Mouse (Mus musculus): ENCODE results near the gene Nr3c2. TPM values are rescaled to one million over a fixed set of nuclear protein-coding genes. Genes with fewer than 3 reads are reported as not detected.

The Nr3c2 gene
- polyA plus RNA-seq, 1 experiment from 2014 or later, result 2.5 TPM

DNA sequence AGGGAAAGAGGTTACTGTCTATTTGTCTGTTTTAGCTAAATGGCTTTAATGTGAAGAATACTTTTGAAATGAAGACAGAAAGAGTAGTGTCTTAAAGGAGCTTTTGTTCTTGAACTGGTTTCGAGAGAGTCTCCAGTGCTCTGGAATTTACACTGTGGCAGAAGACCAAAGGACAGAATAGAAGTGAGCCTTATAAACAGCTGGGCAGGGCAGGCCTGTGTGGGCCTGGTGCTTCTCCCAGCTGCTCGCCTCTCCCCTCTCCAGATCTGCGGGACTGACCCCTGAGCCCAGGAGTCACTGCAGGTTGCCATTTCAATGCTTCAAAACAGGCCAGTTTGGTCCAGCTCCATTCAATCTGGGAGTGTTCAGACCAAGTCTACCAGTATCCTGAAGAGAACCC lies 274.5 kb downstream of the Nr3c2 start:
- DNase-seq (ENCODE audit: low spot score), result no peak
- Histone ChIP-seq H3K4me2 (replicated peaks; ENCODE audit: low read depth) (no peak overlapping the region), H3K27me3 (ENCODE audit: control insufficient read depth, insufficient read depth, low read length) (no peaks in the 10 kb centered on the region), H3K9ac (ENCODE audit: low read length) (no peak overlapping the region), H3K9me3 (ENCODE audit: control insufficient read depth, low read length) (no peaks in the 10 kb centered on the region), H3K36me3 (ENCODE audit: control insufficient read depth, insufficient read depth, low read length) (no peaks in the 10 kb centered on the region), H3K4me3 (ENCODE audit: low read depth, low read length) (no peak overlapping the region), H3K4me1 (replicated peaks; ENCODE audit: control insufficient read depth, insufficient read depth) (no peaks in the 10 kb centered on the region), H3K27ac (replicated peaks) (no peak overlapping the region)
- 52% methylated on average over 3 of the region's 3 CpGs for WGBS
- TF ChIP-seq CTCF (IDR thresholded peaks at IDR 0.05; ENCODE audit: low read depth), result no peak
- TF ChIP-seq EP300 (optimal IDR thresholded peaks at IDR 0.05), result no peak
- no peak for ATAC-seq (ENCODE audit: low FRiP score, low TSS enrichment)

DNA sequence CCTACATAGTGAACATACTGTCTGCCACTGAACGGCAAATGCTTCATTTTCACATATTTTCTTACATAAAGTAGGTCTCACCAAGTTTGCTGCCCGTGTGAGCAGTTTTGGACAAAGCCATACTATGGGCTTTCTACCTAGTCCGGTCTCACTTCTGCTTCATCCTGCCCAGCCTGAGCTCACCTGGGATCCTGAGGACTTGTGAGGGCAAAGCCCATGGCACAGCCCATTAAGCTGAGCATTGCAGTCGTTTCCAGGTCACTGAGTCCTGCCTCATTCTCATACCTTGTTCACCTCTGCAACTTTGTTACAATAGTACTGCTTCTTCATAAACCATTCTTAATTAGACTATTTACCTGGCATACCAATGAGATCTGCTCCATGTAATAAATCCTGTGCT lies 276.2 kb downstream of the Nr3c2 start:
- ATAC-seq (ENCODE audit: low FRiP score, low TSS enrichment) (no peak), DNase-seq (ENCODE audit: low spot score) (no peak)
- H3K9me3 ChIP-seq (ENCODE audit: control insufficient read depth, low read length), result no peaks in the 10 kb centered on the region
- WGBS, result 85% methylated on average over 4 of the region's 4 CpGs
- H3K4me1 ChIP-seq (replicated peaks; ENCODE audit: control insufficient read depth, insufficient read depth), result no peaks in the 10 kb centered on the region
- H3K4me3 ChIP-seq (ENCODE audit: low read depth, low read length), result no peak overlapping the region
- no peaks in the 10 kb centered on the region for H3K27me3 ChIP-seq (ENCODE audit: control insufficient read depth, insufficient read depth, low read length)
- H3K36me3 ChIP-seq (ENCODE audit: control insufficient read depth, insufficient read depth, low read length), result no peaks in the 10 kb centered on the region
- H3K4me2 ChIP-seq (replicated peaks; ENCODE audit: low read depth), result no peak overlapping the region
- H3K27ac ChIP-seq (replicated peaks), result no peak overlapping the region
- H3K9ac ChIP-seq (ENCODE audit: low read length), result no peak overlapping the region
- TF ChIP-seq CTCF (IDR thresholded peaks at IDR 0.05; ENCODE audit: low read depth) (no peak), EP300 (optimal IDR thresholded peaks at IDR 0.05) (no peak)

DNA sequence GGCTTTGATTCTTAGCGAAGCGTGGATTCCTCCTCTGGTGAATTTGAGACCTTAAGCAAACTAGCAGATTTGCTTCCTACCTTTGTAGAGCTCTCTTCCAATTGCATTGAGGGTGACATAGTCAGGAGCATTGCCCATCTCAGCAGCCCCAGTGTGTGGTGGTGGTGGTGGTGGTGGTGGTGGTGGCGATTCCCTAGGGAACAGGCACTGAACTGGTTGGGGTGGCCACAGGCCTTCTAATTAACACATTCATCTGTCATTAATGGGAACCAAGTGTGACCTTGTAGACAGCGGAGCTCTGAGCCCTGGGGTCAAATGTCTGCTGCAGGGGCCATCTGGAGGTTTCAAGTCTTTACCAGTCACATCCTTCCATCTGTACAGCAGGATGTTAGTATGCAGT lies 277.1 kb downstream of the Nr3c2 start:
- 95% methylated on average over 4 of the region's 4 CpGs for WGBS

DNA sequence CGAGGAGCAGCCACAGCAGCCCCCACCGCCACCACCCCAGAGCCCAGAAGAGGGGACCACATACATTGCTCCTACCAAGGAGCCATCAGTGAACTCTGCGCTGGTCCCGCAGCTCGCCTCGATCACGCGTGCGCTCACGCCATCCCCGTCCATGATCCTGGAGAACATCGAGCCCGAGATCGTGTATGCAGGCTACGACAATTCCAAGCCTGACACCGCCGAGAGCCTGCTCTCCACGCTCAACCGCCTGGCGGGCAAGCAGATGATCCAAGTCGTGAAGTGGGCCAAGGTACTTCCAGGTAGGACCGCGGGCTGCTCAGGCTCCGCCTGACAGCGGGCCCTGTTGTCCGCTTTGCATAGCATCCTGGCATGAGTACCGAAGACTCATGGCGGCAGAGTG lies 286.6 kb downstream of the Nr3c2 start:
- ATAC-seq (ENCODE audit: low FRiP score, low TSS enrichment) (no peak), DNase-seq (ENCODE audit: low spot score) (no peak)
- H3K4me2 ChIP-seq (replicated peaks; ENCODE audit: low read depth), result no peak overlapping the region
- H3K9me3 ChIP-seq (ENCODE audit: control insufficient read depth, low read length), result no peaks in the 10 kb centered on the region
- H3K4me3 ChIP-seq (ENCODE audit: low read depth, low read length), result no peak overlapping the region
- TF ChIP-seq CTCF (IDR thresholded peaks at IDR 0.05; ENCODE audit: low read depth) (no peak), EP300 (optimal IDR thresholded peaks at IDR 0.05) (no peak)
- H3K9ac ChIP-seq (ENCODE audit: low read length), result no peak overlapping the region
- WGBS, result 93% methylated on average over 28 of the region's 28 CpGs
- H3K27ac ChIP-seq (replicated peaks), result no peak overlapping the region
- no peaks in the 10 kb centered on the region for H3K4me1 ChIP-seq (replicated peaks; ENCODE audit: control insufficient read depth, insufficient read depth)
- no peaks in the 10 kb centered on the region for H3K36me3 ChIP-seq (ENCODE audit: control insufficient read depth, insufficient read depth, low read length)
- no peaks in the 10 kb centered on the region for H3K27me3 ChIP-seq (ENCODE audit: control insufficient read depth, insufficient read depth, low read length)

More for the DNA sequence above, 277.1 kb downstream of the Nr3c2 start:
- Histone ChIP-seq H3K4me3 (ENCODE audit: low read depth, low read length) (no peak overlapping the region), H3K4me1 (replicated peaks; ENCODE audit: control insufficient read depth, insufficient read depth) (no peaks in the 10 kb centered on the region), H3K36me3 (ENCODE audit: control insufficient read depth, insufficient read depth, low read length) (no peaks in the 10 kb centered on the region), H3K4me2 (replicated peaks; ENCODE audit: low read depth) (no peak overlapping the region), H3K9ac (ENCODE audit: low read length) (no peak overlapping the region), H3K27ac (replicated peaks) (no peak overlapping the region), H3K27me3 (ENCODE audit: control insufficient read depth, insufficient read depth, low read length) (no peaks in the 10 kb centered on the region), H3K9me3 (ENCODE audit: control insufficient read depth, low read length) (no peaks in the 10 kb centered on the region)
- DNase-seq (ENCODE audit: low spot score) (no peak), ATAC-seq (ENCODE audit: low FRiP score, low TSS enrichment) (no peak)
- TF ChIP-seq EP300 (optimal IDR thresholded peaks at IDR 0.05) (no peak), CTCF (IDR thresholded peaks at IDR 0.05; ENCODE audit: low read depth) (no peak)

DNA sequence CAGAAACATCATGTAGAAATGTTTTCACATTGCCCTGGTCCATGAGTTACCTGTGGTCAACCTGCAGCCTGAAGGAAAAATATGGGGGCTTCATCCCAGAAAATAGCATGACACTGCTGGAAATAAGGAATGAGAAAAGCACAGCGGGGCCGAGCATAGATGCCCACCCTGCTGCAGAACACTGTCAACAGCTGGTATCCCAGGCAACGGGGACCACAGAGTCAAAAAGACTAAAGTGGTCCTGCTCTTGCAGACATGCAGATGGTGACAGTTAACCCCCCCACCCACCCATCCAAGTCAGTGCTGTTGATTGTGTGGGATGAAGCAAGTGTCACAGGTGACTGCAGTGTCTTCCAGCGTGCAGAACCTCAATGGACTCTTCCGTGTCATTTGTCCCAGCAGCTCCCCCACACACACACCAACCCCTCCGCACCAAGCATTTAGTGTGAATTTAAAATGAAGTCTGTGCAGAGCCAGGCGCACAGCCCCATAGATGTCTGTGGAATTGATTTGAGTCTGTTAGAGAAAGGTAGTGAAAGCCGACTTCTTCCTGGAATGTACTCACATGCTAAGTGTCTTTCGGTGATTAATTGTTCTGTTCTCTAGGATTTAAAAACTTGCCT lies 287.8 kb downstream of the Nr3c2 start:
- no peak for TF ChIP-seq EP300 (optimal IDR thresholded peaks at IDR 0.05)
- TF ChIP-seq CTCF (IDR thresholded peaks at IDR 0.05; ENCODE audit: low read depth), result no peak
- no peaks in the 10 kb centered on the region for H3K4me1 ChIP-seq (replicated peaks; ENCODE audit: control insufficient read depth, insufficient read depth)
- no peak overlapping the region for H3K9ac ChIP-seq (ENCODE audit: low read length)
- WGBS, result 83% methylated on average over 9 of the region's 9 CpGs
- no peak overlapping the region for H3K4me3 ChIP-seq (ENCODE audit: low read depth, low read length)
- DNase-seq (ENCODE audit: low spot score), result no peak
- H3K9me3 ChIP-seq (ENCODE audit: control insufficient read depth, low read length), result no peaks in the 10 kb centered on the region
- H3K4me2 ChIP-seq (replicated peaks; ENCODE audit: low read depth), result no peak overlapping the region
- no peaks in the 10 kb centered on the region for H3K36me3 ChIP-seq (ENCODE audit: control insufficient read depth, insufficient read depth, low read length)
- no peak overlapping the region for H3K27ac ChIP-seq (replicated peaks)
- no peaks in the 10 kb centered on the region for H3K27me3 ChIP-seq (ENCODE audit: control insufficient read depth, insufficient read depth, low read length)
- ATAC-seq (ENCODE audit: low FRiP score, low TSS enrichment), result no peak

DNA sequence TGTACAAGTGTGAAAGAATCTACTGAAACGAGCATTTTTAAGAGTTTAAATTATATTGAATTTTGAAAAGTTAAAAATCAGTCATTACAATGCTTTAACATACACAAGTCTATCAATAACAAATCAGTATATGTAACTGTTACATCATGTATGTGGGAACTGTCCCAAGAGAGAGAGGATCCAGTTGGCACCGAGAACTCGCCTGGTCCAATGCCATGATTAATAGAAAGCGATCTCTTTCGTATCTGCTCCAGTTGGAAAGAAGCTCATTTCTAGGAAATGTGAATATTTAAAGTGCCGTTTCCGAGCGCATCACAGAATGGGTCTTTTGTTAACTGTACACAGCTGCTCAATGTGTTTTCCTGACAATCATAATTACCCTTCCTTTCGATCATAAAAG lies 288.5 kb downstream of the Nr3c2 start:
- DNase-seq (ENCODE audit: low spot score) (no peak), ATAC-seq (ENCODE audit: low FRiP score, low TSS enrichment) (no peak)
- Histone ChIP-seq H3K9me3 (ENCODE audit: control insufficient read depth, low read length) (no peaks in the 10 kb centered on the region), H3K9ac (ENCODE audit: low read length) (no peak overlapping the region), H3K36me3 (ENCODE audit: control insufficient read depth, insufficient read depth, low read length) (no peaks in the 10 kb centered on the region), H3K27ac (replicated peaks) (no peak overlapping the region), H3K4me2 (replicated peaks; ENCODE audit: low read depth) (no peak overlapping the region), H3K4me1 (replicated peaks; ENCODE audit: control insufficient read depth, insufficient read depth) (no peaks in the 10 kb centered on the region), H3K4me3 (ENCODE audit: low read depth, low read length) (no peak overlapping the region), H3K27me3 (ENCODE audit: control insufficient read depth, insufficient read depth, low read length) (no peaks in the 10 kb centered on the region)
- TF ChIP-seq EP300 (optimal IDR thresholded peaks at IDR 0.05) (no peak), CTCF (IDR thresholded peaks at IDR 0.05; ENCODE audit: low read depth) (no peak)
- 54% methylated on average over 9 of the region's 9 CpGs for WGBS
